Mouse (Mus musculus) hindbrain, embryonic 14.5 days (tissue): Measurements from ENCODE around the gene Soga1. TPM values are rescaled to one million over a fixed set of nuclear protein-coding genes. Genes with fewer than 3 reads are reported as not detected.

Experiments used
- ATAC-seq: fragments of 200-750 bp; cut with Nextera tagmentation; 2 replicates; pipeline ENCODE4 v1.8.0; 2017; ENCODE audit warnings: moderate number of reproducible peaks, mild to moderate bottlenecking, moderate TSS enrichment, moderate library complexity; ENCODE audit not compliant: low FRiP score
- DNase-seq: peaks from one replicate; pipeline ENCODE4 v3.0.0-alpha.2; 2015; ENCODE audit warnings: low spot score
- H3K27ac ChIP-seq: fragments of 300-500 bp; sonication (generic); 2 replicates; pipeline ENCODE4 v1.5.1; 2014; ENCODE audit warnings: mild to moderate bottlenecking, moderate library complexity
- H3K27me3 ChIP-seq: fragments of 300-500 bp; sonication (generic); 2 replicates; pipeline ENCODE4 v1.6.1; 2014; ENCODE audit warnings: mild to moderate bottlenecking, low read length, mixed read lengths; ENCODE audit not compliant: control insufficient read depth, insufficient read depth
- H3K36me3 ChIP-seq: fragments of 300-500 bp; sonication (generic); replicated peaks from 2 replicates; pipeline ENCODE4 v1.6.1; 2014; ENCODE audit not compliant: control insufficient read depth, insufficient read depth
- H3K4me1 ChIP-seq: fragments of 300-500 bp; sonication (generic); replicated peaks from 2 replicates; pipeline ENCODE4 v1.6.1; 2014; ENCODE audit warnings: antibody characterized with exemption, low read length, mixed read lengths; ENCODE audit not compliant: control insufficient read depth, insufficient read depth
- H3K4me2 ChIP-seq: fragments of 300-500 bp; sonication (generic); replicated peaks from 2 replicates; pipeline ENCODE4 v1.6.1; 2014; ENCODE audit warnings: mild to moderate bottlenecking, moderate library complexity
- H3K4me3 ChIP-seq: fragments of 300-500 bp; sonication (generic); replicated peaks from 2 replicates; pipeline ENCODE4 v1.5.1; 2014; ENCODE audit warnings: mild to moderate bottlenecking, low read length
- H3K9ac ChIP-seq: fragments of 300-500 bp; sonication (generic); 2 replicates; pipeline ENCODE4 v1.6.1; 2014
- H3K9me3 ChIP-seq: fragments of 300-500 bp; sonication (generic); 2 replicates; pipeline ENCODE4 v1.6.1; 2016; ENCODE audit warnings: low read length; ENCODE audit not compliant: control insufficient read depth
- WGBS: fragments of 180-500 bp; shearing (Covaris S2); extraction: QIAGEN DNeasy Blood & Tissue Kit; methylation state at CpG from one replicate; pipeline ENCODE4 v1.1.7; 2014; 5-methylcytosine and 5-hydroxymethylcytosine counted together
- polyA plus RNA-seq: library from polyadenylated mRNA; unstranded; fragments of >200 nt; fragmentation: Nextera tagmentation; extraction: Ambion mirVana; gene quantifications from 2 replicates; pipeline ENCODE4 v1.2.1, GENCODE M21; 2014

Gene Soga1
- polyA plus RNA-seq, 1 experiment from 2014 or later, result 9.7 TPM

GRCm38 (mm10) chr2:157075226-157075625 lies 3.8 kb downstream of the Soga1 start:
- ATAC-seq (no peak), DNase-seq (no peak)
- no peaks in the 10 kb centered on the region for H3K27me3 ChIP-seq
- H3K4me1 ChIP-seq, result peaks cover 72% of the 10 kb centered on the region
- H3K9me3 ChIP-seq, result no peaks in the 10 kb centered on the region
- WGBS, result 86% methylated on average over 3 of the region's 3 CpGs
- peaks cover 21% of the 10 kb centered on the region for H3K36me3 ChIP-seq
- peak overlapping the region; percentile 96; the same call in 1 of the 2 replicates for H3K4me3 ChIP-seq
- peak overlapping the region; percentile 93 for H3K4me2 ChIP-seq
- H3K27ac ChIP-seq, result no peak overlapping the region
- peak overlapping the region; percentile 99 for H3K9ac ChIP-seq

- no peak overlapping the region for H3K27ac ChIP-seq
- DNase-seq (no peak), ATAC-seq (no peak)
- WGBS, result 64% methylated on average over 5 of the region's 5 CpGs
- peaks cover 21% of the 10 kb centered on the region for H3K36me3 ChIP-seq
- H3K4me3 ChIP-seq, result peak overlapping the region; percentile 10; the same call in 1 of the 2 replicates
- peaks cover 74% of the 10 kb centered on the region for H3K4me1 ChIP-seq
- peak overlapping the region; percentile 93 for H3K4me2 ChIP-seq
- no peaks in the 10 kb centered on the region for H3K27me3 ChIP-seq
- no peaks in the 10 kb centered on the region for H3K9me3 ChIP-seq
- peak overlapping the region; percentile 44 for H3K9ac ChIP-seq
Observed at GRCm38 (mm10) chr2:157074772-157075171, 4.3 kb downstream of the Soga1 start.

GRCm38 (mm10) chr2:157074186-157074724 lies 4.8 kb downstream of the Soga1 start:
- DNase-seq (no peak), ATAC-seq (no peak)
- Histone ChIP-seq H3K27me3 (no peaks in the 10 kb centered on the region), H3K4me2 (peak overlapping the region; percentile 93), H3K27ac (no peak overlapping the region), H3K9me3 (no peaks in the 10 kb centered on the region), H3K36me3 (peaks cover 21% of the 10 kb centered on the region), H3K4me3 (no peak overlapping the region), H3K4me1 (peaks cover 76% of the 10 kb centered on the region), H3K9ac (peak overlapping the region; percentile 44)
- WGBS, result 62% methylated on average over 9 of the region's 9 CpGs

- Histone ChIP-seq H3K4me1 (peaks cover 83% of the 10 kb centered on the region), H3K27ac (no peak overlapping the region)
- WGBS, result 61% methylated on average over 9 of the region's 9 CpGs
Observed at GRCm38 (mm10) chr2:157073378-157074052, 5.5 kb downstream of the Soga1 start.

GRCm38 (mm10) chr2:157072316-157072990 lies 6.6 kb downstream of the Soga1 start:
- no peak for ATAC-seq
- peaks cover 91% of the 10 kb centered on the region for H3K4me1 ChIP-seq
- no peak overlapping the region for H3K9ac ChIP-seq
- 68% methylated on average over 9 of the region's 9 CpGs for WGBS
- H3K4me3 ChIP-seq, result no peak overlapping the region
- DNase-seq, result no peak
- H3K27ac ChIP-seq, result no peak overlapping the region
- peaks cover 21% of the 10 kb centered on the region for H3K36me3 ChIP-seq
- no peaks in the 10 kb centered on the region for H3K27me3 ChIP-seq
- no peak overlapping the region for H3K4me2 ChIP-seq
- no peaks in the 10 kb centered on the region for H3K9me3 ChIP-seq

More at GRCm38 (mm10) chr2:157073378-157074052, 5.5 kb downstream of the Soga1 start:
- no peak for ATAC-seq
- Histone ChIP-seq H3K27me3 (no peaks in the 10 kb centered on the region), H3K36me3 (peaks cover 21% of the 10 kb centered on the region), H3K4me2 (0 out of 2 replicates have a peak overlapping the region, but pooled peaks have one; percentile 93), H3K9ac (no peak overlapping the region), H3K9me3 (no peaks in the 10 kb centered on the region), H3K4me3 (no peak overlapping the region)
- DNase-seq, result no peak

- Histone ChIP-seq H3K36me3 (peaks cover 19% of the 10 kb centered on the region), H3K27me3 (no peaks in the 10 kb centered on the region), H3K4me2 (0 out of 2 replicates have a peak overlapping the region, but pooled peaks have one; percentile 10), H3K9me3 (no peaks in the 10 kb centered on the region), H3K4me3 (no peak overlapping the region), H3K9ac (0 out of 2 replicates have a peak overlapping the region, but pooled peaks have one; percentile 20), H3K4me1 (peaks cover 91% of the 10 kb centered on the region), H3K27ac (peak overlapping the region; percentile 51; the same call in 1 of the 2 replicates)
- no peak for DNase-seq
- ATAC-seq, result no peak
- WGBS, result 63% methylated on average over 2 of the region's 2 CpGs
Observed at GRCm38 (mm10) chr2:157071556-157071955, 7.5 kb downstream of the Soga1 start.

GRCm38 (mm10) chr2:157070365-157070764 lies 8.7 kb downstream of the Soga1 start:
- Histone ChIP-seq H3K4me1 (peaks cover 91% of the 10 kb centered on the region), H3K27me3 (no peaks in the 10 kb centered on the region), H3K27ac (peak overlapping the region; percentile 71), H3K4me3 (no peak overlapping the region), H3K36me3 (peaks cover 14% of the 10 kb centered on the region), H3K9ac (peak overlapping the region; percentile 46), H3K4me2 (no peak overlapping the region), H3K9me3 (no peaks in the 10 kb centered on the region)
- no peak for DNase-seq
- 40% methylated on average over 9 of the region's 9 CpGs for WGBS
- ATAC-seq, result no peak; the same call in 1 of the 2 replicates

GRCm38 (mm10) chr2:157069755-157070315 lies 9.2 kb downstream of the Soga1 start:
- Histone ChIP-seq H3K9me3 (no peaks in the 10 kb centered on the region), H3K4me2 (peak overlapping the region; percentile 9; the same call in 1 of the 2 replicates), H3K36me3 (peaks cover 14% of the 10 kb centered on the region), H3K4me1 (peaks cover 91% of the 10 kb centered on the region), H3K4me3 (no peak overlapping the region), H3K9ac (peak overlapping the region; percentile 46; the same call in 1 of the 2 replicates), H3K27me3 (no peaks in the 10 kb centered on the region), H3K27ac (peak overlapping the region; percentile 71)
- ATAC-seq (no peak), DNase-seq (no peak)
- WGBS, result 46% methylated on average over 3 of the region's 3 CpGs

GRCm38 (mm10) chr2:157069355-157069735 lies 9.7 kb downstream of the Soga1 start:
- H3K27ac ChIP-seq, result peak overlapping the region; percentile 71
- H3K9ac ChIP-seq, result peak overlapping the region; percentile 24; the same call in 1 of the 2 replicates
- H3K4me3 ChIP-seq, result no peak overlapping the region
- 49% methylated on average over 3 of the region's 3 CpGs for WGBS
- peak overlapping the region; percentile 9; the same call in 1 of the 2 replicates for H3K4me2 ChIP-seq
- H3K27me3 ChIP-seq, result no peaks in the 10 kb centered on the region
- H3K36me3 ChIP-seq, result peaks cover 15% of the 10 kb centered on the region
- ATAC-seq (no peak), DNase-seq (no peak)
- H3K9me3 ChIP-seq, result no peaks in the 10 kb centered on the region
- H3K4me1 ChIP-seq, result peaks cover 91% of the 10 kb centered on the region
